Mouse (Mus musculus) bone marrow macrophage, adult 2 months (primary cell): ENCODE measurements around the gene G0s2.

Experiments used
- CTCF ChIP-seq: IDR thresholded peaks from 2 replicates; pipeline ENCODE4 v1.5.1; 2012; ENCODE audit warnings: low read depth, mild to moderate bottlenecking, low read length, moderate library complexity
- POLR2A ChIP-seq: IDR thresholded peaks from 2 replicates; pipeline ENCODE4 v1.6.1; 2012; ENCODE audit warnings: mild to moderate bottlenecking, low read depth, low read length, borderline replicate concordance

DNA sequence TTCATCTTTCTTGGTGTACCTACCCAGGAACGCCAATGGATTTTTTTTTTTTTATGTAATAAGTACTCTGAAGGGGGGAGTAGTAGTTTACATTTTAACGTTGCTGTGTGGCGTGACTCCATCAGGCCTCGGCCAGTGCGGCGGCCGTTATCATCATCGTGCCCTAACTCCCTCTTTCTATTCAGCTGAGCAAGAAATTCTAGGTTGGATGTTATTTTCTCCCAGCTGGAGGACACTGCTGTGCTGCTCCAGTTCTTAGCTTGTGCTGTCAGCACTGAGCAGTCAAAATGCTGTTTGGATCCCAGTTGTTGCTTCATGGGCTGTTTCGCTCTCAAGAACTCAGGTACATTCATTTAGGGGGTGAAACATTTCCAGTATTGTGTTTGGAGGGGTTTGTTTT lies 13.5 kb downstream of the G0s2 start:
- TF ChIP-seq CTCF: no peak
- TF ChIP-seq POLR2A: no peak
